Mouse (Mus musculus) lung, postnatal 25 days (tissue): ENCODE results near the gene Kpna7.

Experiments
- DNase-seq: peaks from one replicate; pipeline ENCODE4 v3.0.0; 2022; ENCODE audit warnings: low spot score

The Kpna7 gene

GRCm38 (mm10) chr5:144963401-144963800 lies 120.4 kb downstream of the Kpna7 start:
- DNase-seq, result no peak

DNA sequence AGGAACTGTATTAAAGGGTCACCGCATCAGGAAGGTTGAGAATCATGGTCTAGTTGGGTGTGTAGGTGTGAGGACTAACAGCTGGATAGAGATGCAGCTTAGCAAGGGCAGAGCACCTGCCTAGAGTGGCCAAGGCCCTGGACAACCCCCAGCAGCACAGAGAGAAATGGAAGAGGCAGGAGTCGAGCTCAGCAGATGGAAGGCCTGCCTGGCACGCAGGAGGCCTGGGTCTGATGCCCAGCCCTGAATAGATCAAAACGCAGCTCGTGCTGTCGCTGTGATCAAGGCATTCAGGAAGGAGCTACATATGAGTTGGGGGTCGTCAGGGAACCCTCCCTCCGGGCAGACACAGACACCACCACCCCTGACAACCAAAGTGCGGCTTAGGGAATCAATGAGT lies 125.6 kb downstream of the Kpna7 start:
- DNase-seq, result no peak

- DNase-seq, result no peak
Measured at GRCm38 (mm10) chr5:144954432-144954831, 129.4 kb downstream of the Kpna7 start.

GRCm38 (mm10) chr5:144952592-144952991 lies 131.2 kb downstream of the Kpna7 start:
- DNase-seq, result no peak

- no peak for DNase-seq
Measured at GRCm38 (mm10) chr5:144950428-144951051, 133.3 kb downstream of the Kpna7 start.

DNA sequence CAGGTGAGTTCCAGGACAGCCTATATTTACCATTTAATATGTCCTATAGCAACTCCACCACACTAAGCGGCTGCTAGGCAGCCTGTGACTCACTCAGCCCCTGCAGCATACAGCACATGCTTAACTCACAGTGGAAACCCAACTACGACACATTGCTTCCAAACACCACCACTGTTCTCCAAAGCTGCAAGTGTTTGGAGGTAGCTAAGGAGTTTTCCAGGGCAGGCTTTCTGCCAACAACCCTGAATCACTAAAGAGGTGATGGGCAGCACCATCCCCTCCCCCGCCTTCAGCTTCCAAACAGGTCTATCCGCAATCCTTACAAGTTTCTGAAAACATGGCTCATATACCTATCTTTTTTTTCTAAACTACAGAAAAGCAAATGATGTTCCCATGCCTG lies 134.0 kb downstream of the Kpna7 start:
- no peak for DNase-seq

DNA sequence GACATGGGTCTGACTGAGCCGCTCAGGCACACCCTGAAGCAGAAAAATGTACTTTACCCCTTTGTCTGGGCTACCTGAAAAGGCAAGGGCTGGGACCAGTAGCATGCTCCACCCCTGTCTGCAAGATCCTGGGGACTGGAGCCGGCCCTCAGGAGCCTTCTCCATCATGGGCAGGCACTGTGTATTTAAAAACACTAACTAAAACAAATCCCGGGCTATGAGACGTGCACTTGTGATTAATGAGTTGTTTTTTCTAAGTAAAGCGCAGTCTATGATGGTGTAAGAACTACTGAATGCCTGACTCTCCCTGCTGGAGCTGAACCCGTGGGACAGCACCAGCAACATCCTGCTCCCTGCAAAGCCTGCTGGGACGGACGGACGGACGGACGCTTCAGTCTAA lies 135.4 kb downstream of the Kpna7 start:
- DNase-seq, result no peak

- peak; percentile 64 for DNase-seq
Measured at GRCm38 (mm10) chr5:144948002-144948401, 135.8 kb downstream of the Kpna7 start.

- DNase-seq, result peak; percentile 74
Measured at GRCm38 (mm10) chr5:144946032-144946431, 137.8 kb downstream of the Kpna7 start.

GRCm38 (mm10) chr5:144944932-144945331 lies 138.9 kb downstream of the Kpna7 start:
- peak; percentile 65 for DNase-seq

GRCm38 (mm10) chr5:144944370-144944769 lies 139.5 kb downstream of the Kpna7 start:
- DNase-seq, result no peak

DNA sequence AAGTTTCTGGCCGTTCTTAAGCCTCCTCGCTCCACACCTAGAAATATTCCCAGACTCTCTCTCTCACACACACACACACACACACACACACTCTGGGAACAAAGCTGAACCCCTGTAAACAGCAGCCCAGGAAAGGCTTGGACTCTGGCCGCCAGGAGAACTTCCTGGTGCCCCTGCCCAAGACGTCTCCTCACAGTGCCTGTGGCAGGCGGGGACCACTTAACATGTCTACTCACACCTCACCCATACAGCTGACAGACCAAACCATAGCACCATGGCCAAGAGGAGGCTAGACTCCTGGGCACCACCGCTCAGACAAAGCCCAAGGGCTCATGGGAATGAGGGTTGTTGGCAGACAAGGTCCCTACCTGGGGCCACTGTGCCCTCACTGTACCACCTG lies 140.5 kb downstream of the Kpna7 start:
- no peak for DNase-seq

- no peak for DNase-seq
Measured at GRCm38 (mm10) chr5:144942431-144942830, 141.4 kb downstream of the Kpna7 start.

GRCm38 (mm10) chr5:144940904-144941303 lies 142.9 kb downstream of the Kpna7 start:
- DNase-seq, result no peak

DNA sequence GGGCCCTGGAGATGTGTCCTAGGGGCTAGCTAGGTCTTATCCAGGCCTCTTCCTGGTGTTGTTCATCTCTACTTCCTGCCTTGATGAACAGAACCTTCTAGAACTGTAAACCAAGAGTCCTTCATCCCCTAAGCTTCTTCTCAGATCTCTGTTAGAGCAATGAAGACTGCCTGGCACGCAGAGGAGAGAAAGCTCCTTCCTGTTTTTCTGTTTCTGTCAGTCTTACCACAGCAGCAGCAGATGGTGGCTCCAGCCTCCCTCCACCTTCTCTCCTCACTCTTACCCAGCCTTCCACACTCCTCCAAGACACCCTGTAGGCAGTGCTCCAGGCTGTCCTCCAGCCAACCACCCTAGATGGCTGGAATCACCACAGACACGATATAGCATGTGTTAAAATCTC lies 146.5 kb downstream of the Kpna7 start:
- no peak for DNase-seq
